Mouse (Mus musculus) kidney, adult 2 months (tissue): ENCODE data around the gene Smad5. TPM values are rescaled to one million over a fixed set of nuclear protein-coding genes. Genes with fewer than 3 reads are reported as not detected.

Source experiments
- DNase-seq: peaks from one replicate; pipeline ENCODE4 v3.0.0; 2021
- H3K27ac ChIP-seq: fragments of 200-500 bp; 2 replicates; pipeline ENCODE4 v1.5.1; 2012; ENCODE audit warnings: low read depth, low read length, control low read depth, inconsistent platforms; ENCODE audit not compliant: insufficient read depth
- H3K27me3 ChIP-seq: fragments of 200-500 bp; replicated peaks from 2 replicates; pipeline ENCODE4 v1.6.1; 2012; ENCODE audit warnings: mild to moderate bottlenecking, moderate library complexity, low read length, inconsistent platforms; ENCODE audit not compliant: control insufficient read depth, insufficient read depth
- H3K36me3 ChIP-seq: fragments of 200-500 bp; 2 replicates; pipeline ENCODE4 v1.6.1; 2012; ENCODE audit warnings: mild to moderate bottlenecking, moderate library complexity, low read length, inconsistent platforms; ENCODE audit not compliant: control insufficient read depth, insufficient read depth
- H3K4me1 ChIP-seq: fragments of 200-500 bp; 2 replicates; pipeline ENCODE4 v1.6.1; 2011; ENCODE audit warnings: low read length; ENCODE audit not compliant: control insufficient read depth, insufficient read depth
- H3K4me3 ChIP-seq: fragments of 200-500 bp; 2 replicates; pipeline ENCODE4 v1.5.1; 2011; ENCODE audit warnings: mild to moderate bottlenecking, low read depth, low read length, control low read depth; ENCODE audit not compliant: insufficient read depth
- CTCF ChIP-seq: fragments of 200-500 bp; conservative IDR thresholded peaks from 2 replicates; pipeline ENCODE4 v1.5.1; 2011; ENCODE audit warnings: low read depth, mild to moderate bottlenecking, control low read depth, low read length, moderate library complexity, mixed read lengths; ENCODE audit not compliant: insufficient read depth, insufficient read length
- POLR2A ChIP-seq: fragments of 200-500 bp; IDR thresholded peaks from one replicate; pipeline ENCODE4 v1.6.1; 2011; ENCODE audit warnings: low read depth, low read length, control low read depth
- WGBS: fragments of 180-500 bp; shearing (Covaris S2); methylation state at CpG from one replicate; pipeline ENCODE4 v1.1.7; 2018; 5-methylcytosine and 5-hydroxymethylcytosine counted together
- polyA plus RNA-seq: library from polyadenylated mRNA; depleted of rRNA; stranded (reverse); fragments of >200 nt; gene quantifications from 2 replicates; pipeline ENCODE4 v1.2.3, GENCODE M21; 2012

The Smad5 gene
- polyA plus RNA-seq, 1 experiment: 31.4 TPM

DNA sequence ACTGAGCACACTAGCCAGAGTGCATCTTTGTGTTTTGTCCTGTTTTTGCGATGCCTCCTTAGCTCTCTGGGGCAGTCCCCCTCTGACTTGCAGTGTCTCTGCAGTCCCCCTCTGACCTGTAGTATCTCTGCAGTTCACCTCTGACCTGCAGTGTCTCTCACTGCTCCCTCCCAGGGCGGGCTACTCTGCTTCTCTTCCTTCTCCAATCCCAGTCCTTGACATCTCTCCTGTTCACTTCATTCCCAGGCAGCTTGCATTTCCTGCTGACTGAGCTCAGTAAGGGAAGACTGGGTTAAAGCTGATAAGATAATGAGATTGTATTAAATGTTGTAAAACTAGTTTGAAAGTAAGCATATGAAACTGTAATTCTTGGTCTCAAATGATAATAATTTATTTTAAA, 7.8 kb downstream of the Smad5 start:
- Histone ChIP-seq H3K36me3 (peaks cover 2% of the 10 kb centered on the region; the same call in 1 of the 2 replicates), H3K4me3 (no peak overlapping the region), H3K4me1 (peaks cover 22% of the 10 kb centered on the region), H3K27ac (no peak overlapping the region), H3K27me3 (no peaks in the 10 kb centered on the region)
- 49% methylated on average over 2 of the region's 2 CpGs for WGBS
- TF ChIP-seq POLR2A (no peak), CTCF (no peak)
- DNase-seq: peak; percentile 16

- Histone ChIP-seq H3K27ac (no peak overlapping the region), H3K27me3 (no peaks in the 10 kb centered on the region), H3K36me3 (peaks cover 2% of the 10 kb centered on the region; the same call in 1 of the 2 replicates), H3K4me3 (no peak overlapping the region), H3K4me1 (peaks cover 13% of the 10 kb centered on the region)
- DNase-seq: no peak
- TF ChIP-seq CTCF (no peak), POLR2A (no peak)
- WGBS: 93% methylated on average over 2 of the region's 2 CpGs
Measured at GRCm38 (mm10) chr13:56712221-56712620, 9.4 kb downstream of the Smad5 start.

DNA sequence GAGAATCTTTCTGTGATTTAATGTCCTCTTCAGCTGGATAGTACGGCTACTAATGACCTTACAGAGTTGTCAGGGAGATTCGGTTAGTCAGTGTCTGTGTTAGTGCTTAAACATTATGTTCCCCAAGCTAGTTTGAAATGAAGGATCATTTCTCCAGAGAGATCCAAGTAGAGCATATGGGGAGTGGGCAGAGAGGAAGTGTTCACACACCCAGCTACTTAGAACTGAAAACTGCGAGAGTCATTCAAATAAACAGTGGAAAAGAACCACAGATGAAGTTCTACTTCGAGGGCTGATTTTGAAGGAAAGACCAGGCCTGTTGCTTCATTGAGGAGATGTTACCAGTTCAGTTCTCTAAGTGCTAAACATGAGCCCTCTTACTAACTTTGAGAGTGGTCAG, 23.7 kb downstream of the Smad5 start:
- no peak overlapping the region for H3K27ac ChIP-seq
- H3K4me3 ChIP-seq: no peak overlapping the region
- no peak for DNase-seq
- 81% methylated on average over 4 of the region's 4 CpGs for WGBS
- H3K4me1 ChIP-seq: peaks cover 17% of the 10 kb centered on the region; the same call in 1 of the 2 replicates
- TF ChIP-seq POLR2A (no peak), CTCF (no peak)
- H3K36me3 ChIP-seq: peaks cover 7% of the 10 kb centered on the region
- H3K27me3 ChIP-seq: no peaks in the 10 kb centered on the region

- Histone ChIP-seq H3K4me1 (peaks cover 8% of the 10 kb centered on the region; the same call in 1 of the 2 replicates), H3K36me3 (peaks cover 13% of the 10 kb centered on the region), H3K27me3 (no peaks in the 10 kb centered on the region), H3K4me3 (no peak overlapping the region), H3K27ac (no peak overlapping the region)
- DNase-seq: no peak
- 91% methylated on average over 7 of the region's 7 CpGs for WGBS
- TF ChIP-seq CTCF (no peak), POLR2A (no peak)
Measured at GRCm38 (mm10) chr13:56729046-56729445, 26.2 kb downstream of the Smad5 start.

DNA sequence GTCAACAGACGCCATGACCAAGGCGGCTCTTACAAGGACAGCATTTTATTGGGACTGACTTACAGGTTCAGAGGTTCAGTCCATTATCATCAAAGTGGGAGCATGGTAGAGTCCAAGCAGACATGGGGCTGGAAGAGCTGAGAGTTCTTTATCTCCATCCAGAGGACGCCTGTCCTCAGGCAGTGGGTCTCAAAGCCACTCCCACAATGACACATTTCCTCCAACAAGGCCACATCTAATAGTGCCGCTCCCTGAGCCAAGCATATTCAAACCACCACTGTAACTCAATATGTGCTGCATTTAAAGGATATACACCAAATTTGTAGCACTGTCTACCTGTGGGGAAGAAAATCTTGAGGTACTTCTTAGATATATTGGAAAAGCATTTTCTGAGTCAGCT, 31.8 kb downstream of the Smad5 start:
- no peak for TF ChIP-seq POLR2A
- TF ChIP-seq CTCF: no peak
- WGBS: 81% methylated on average over 4 of the region's 4 CpGs
- DNase-seq: no peak
- no peak overlapping the region for H3K4me3 ChIP-seq
- no peak overlapping the region for H3K27ac ChIP-seq
- no peaks in the 10 kb centered on the region for H3K27me3 ChIP-seq
- no peaks in the 10 kb centered on the region for H3K4me1 ChIP-seq
- H3K36me3 ChIP-seq: peaks cover 7% of the 10 kb centered on the region; the same call in 1 of the 2 replicates

DNA sequence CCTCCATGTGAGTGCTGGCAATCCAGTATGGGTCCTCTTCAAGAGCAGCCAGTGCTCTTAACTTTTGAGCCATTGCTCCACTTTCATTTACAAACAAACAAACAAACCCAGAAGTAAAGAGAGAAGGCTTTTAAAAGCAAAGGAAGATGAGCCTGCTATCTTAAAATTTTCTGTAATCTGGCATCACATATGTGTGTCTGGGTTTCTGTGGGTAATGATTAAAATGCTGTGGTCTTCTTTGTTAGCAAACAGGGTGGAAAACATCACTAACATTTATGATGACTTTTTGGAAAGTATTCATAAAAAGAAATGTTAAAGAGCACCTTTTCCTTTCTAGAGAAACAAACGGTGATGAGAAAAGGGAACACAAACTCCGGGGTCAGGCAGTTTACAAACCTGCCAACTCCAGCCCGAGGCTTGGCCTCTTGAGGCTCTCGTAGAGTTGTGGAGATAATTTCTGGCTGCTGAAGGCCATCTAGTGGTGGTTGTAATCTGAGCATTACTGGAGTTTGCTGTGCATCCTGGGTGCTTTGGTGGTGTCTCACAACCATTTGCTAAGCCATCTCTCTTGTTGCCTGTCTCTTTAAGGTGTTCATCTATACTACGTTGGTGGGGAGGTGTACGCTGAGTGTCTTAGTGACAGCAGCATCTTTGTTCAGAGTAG, 32.5 kb downstream of the Smad5 start:
- no peaks in the 10 kb centered on the region for H3K4me1 ChIP-seq
- H3K36me3 ChIP-seq: peaks cover 7% of the 10 kb centered on the region; the same call in 1 of the 2 replicates
- peak; percentile 62 for DNase-seq
- H3K27ac ChIP-seq: no peak overlapping the region
- no peak overlapping the region for H3K4me3 ChIP-seq
- TF ChIP-seq POLR2A (no peak), CTCF (peak; percentile 62)
- no peaks in the 10 kb centered on the region for H3K27me3 ChIP-seq
- 28% methylated on average over 6 of the region's 6 CpGs for WGBS

GRCm38 (mm10) chr13:56739556-56739955, 36.7 kb downstream of the Smad5 start:
- WGBS: 88% methylated on average over 5 of the region's 5 CpGs
- Histone ChIP-seq H3K4me1 (no peaks in the 10 kb centered on the region), H3K27me3 (no peaks in the 10 kb centered on the region), H3K27ac (no peak overlapping the region), H3K4me3 (no peak overlapping the region), H3K36me3 (peaks cover 2% of the 10 kb centered on the region; the same call in 1 of the 2 replicates)
- no peak for DNase-seq
- TF ChIP-seq POLR2A (no peak), CTCF (no peak)
